Mouse (Mus musculus) liver, adult 2 months (tissue): ENCODE measurements around the gene Eefsec.

Source experiments
- CTCF ChIP-seq: fragments of 200-500 bp; IDR thresholded peaks from 2 replicates; pipeline ENCODE4 v1.5.1; 2011; ENCODE audit warnings: low read depth, low read length, control low read depth
- POLR2A ChIP-seq: fragments of 200-500 bp; IDR thresholded peaks from 2 replicates; pipeline ENCODE4 v1.6.1; 2011; ENCODE audit warnings: low read length, control low read depth; ENCODE audit not compliant: insufficient read depth; ENCODE audit errors: extremely low read depth

- TF ChIP-seq POLR2A, result no peak
- TF ChIP-seq CTCF, result no peak
Observed at GRCm38 (mm10) chr6:88346776-88347175, 99.6 kb downstream of the Eefsec start.
